Mouse (Mus musculus): ENCODE results near the gene D3Ertd254e.
A peak's percentile ranks its signal among the peaks of the same experiment; 100 is the strongest.
"Not testable (repeated sequence)": the region's sequence is repeated elsewhere in the genome, so short reads cannot be mapped to it uniquely, and the experiment has no call there.

The D3Ertd254e gene

GRCm38 (mm10) chr3:36150934-36151686 lies at the start of gene D3Ertd254e:
Gene D3Ertd254e, plus strand, starts transcription at chr3:36151017.
- DNase-seq (ENCODE audit: low read depth, low spot score), result peak; percentile 82

- no peak for DNase-seq (ENCODE audit: low read depth, low spot score)
Measured at GRCm38 (mm10) chr3:36116076-36116475, 34.7 kb upstream of the D3Ertd254e start.

GRCm38 (mm10) chr3:36119684-36120548 lies 30.9 kb upstream of the D3Ertd254e start:
- no peak for DNase-seq (ENCODE audit: low read depth, low spot score)

- DNase-seq (ENCODE audit: low read depth, low spot score), result not testable (repeated sequence)
Measured at GRCm38 (mm10) chr3:36126176-36126575, 24.6 kb upstream of the D3Ertd254e start.

GRCm38 (mm10) chr3:36136152-36136551 lies 14.7 kb upstream of the D3Ertd254e start:
- DNase-seq (ENCODE audit: low read depth, low spot score), result no peak

GRCm38 (mm10) chr3:36137560-36137959 lies 13.3 kb upstream of the D3Ertd254e start:
- DNase-seq (ENCODE audit: low read depth, low spot score), result peak; percentile 22

GRCm38 (mm10) chr3:36138171-36138660 lies 12.6 kb upstream of the D3Ertd254e start:
- DNase-seq (ENCODE audit: low read depth, low spot score), result no peak

- no peak for DNase-seq (ENCODE audit: low read depth, low spot score)
Measured at GRCm38 (mm10) chr3:36138996-36139395, 11.8 kb upstream of the D3Ertd254e start.

GRCm38 (mm10) chr3:36150537-36150933 lies 282 bp upstream of the D3Ertd254e start:
- DNase-seq (ENCODE audit: low read depth, low spot score), result no peak

GRCm38 (mm10) chr3:36155268-36155667 lies 4.5 kb downstream of the D3Ertd254e start:
- DNase-seq (ENCODE audit: low read depth, low spot score), result peak; percentile 5

- DNase-seq (ENCODE audit: low read depth, low spot score), result no peak
Measured at GRCm38 (mm10) chr3:36170670-36171210, 19.9 kb downstream of the D3Ertd254e start.

- no peak for DNase-seq (ENCODE audit: low read depth, low spot score)
Measured at GRCm38 (mm10) chr3:36171348-36171747, 20.5 kb downstream of the D3Ertd254e start.

GRCm38 (mm10) chr3:36173761-36174160 lies 22.9 kb downstream of the D3Ertd254e start:
- DNase-seq (ENCODE audit: low read depth, low spot score), result no peak

GRCm38 (mm10) chr3:36181519-36181918 lies 30.7 kb downstream of the D3Ertd254e start:
- peak; percentile 46 for DNase-seq (ENCODE audit: low read depth, low spot score)

GRCm38 (mm10) chr3:36186510-36186909 lies 35.7 kb downstream of the D3Ertd254e start:
- DNase-seq (ENCODE audit: low read depth, low spot score), result no peak

- DNase-seq (ENCODE audit: low read depth, low spot score), result no peak
Measured at GRCm38 (mm10) chr3:36189243-36189642, 38.4 kb downstream of the D3Ertd254e start.

- DNase-seq (ENCODE audit: low read depth, low spot score), result no peak
Measured at GRCm38 (mm10) chr3:36201098-36201497, 50.3 kb downstream of the D3Ertd254e start.

GRCm38 (mm10) chr3:36202932-36203331 lies 52.1 kb downstream of the D3Ertd254e start:
- no peak for DNase-seq (ENCODE audit: low read depth, low spot score)

GRCm38 (mm10) chr3:36207520-36208264 lies 56.9 kb downstream of the D3Ertd254e start:
- no peak for DNase-seq (ENCODE audit: low read depth, low spot score)

GRCm38 (mm10) chr3:36209776-36210555 lies 59.1 kb downstream of the D3Ertd254e start:
- DNase-seq (ENCODE audit: low read depth, low spot score), result peak; percentile 41

- DNase-seq (ENCODE audit: low read depth, low spot score), result no peak
Measured at GRCm38 (mm10) chr3:36210939-36211338, 60.1 kb downstream of the D3Ertd254e start.

Measured in embryo, embryonic 11.5 days (tissue).